8 mouse cellular contexts compared by ENCODE assay signal in the genomic region with DNA sequence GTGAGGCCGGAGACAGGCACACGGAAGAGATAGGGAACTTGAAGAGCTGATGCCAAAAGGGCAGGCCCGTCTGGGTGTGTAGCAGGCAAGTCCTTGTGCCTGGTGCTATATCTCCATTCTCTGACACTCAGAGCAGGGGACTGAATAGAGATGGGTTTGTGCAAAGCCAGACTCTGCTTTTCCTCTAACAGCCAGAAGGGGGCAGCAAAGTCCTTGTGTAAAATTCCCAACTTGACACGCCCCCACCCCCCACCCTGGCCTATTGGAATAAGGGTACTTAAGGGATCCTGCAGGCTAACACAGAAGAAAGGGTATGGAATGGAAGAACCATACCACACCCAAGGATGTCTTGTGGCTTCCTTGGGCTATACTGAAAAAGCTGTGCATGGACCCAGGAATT. TPM values are rescaled to one million over a fixed set of nuclear protein-coding genes. Genes with fewer than 3 reads are reported as not detected.
DNase-seq lines count a peak whose midpoint lies in the region; ATAC-seq lines count a peak whose summit lies in the region.

No protein-coding gene starts in this region.

- peaks cover 69% of the 10 kb centered on the region for H3K27me3 ChIP-seq in heart, embryonic 12.5 days (replicated peaks)
- H3K27me3 ChIP-seq in kidney, embryonic 16.5 days (ENCODE audit: insufficient read depth, low read length) = peaks cover 4% of the 10 kb centered on the region; the same call in 1 of the 2 replicates
- H3K27me3 ChIP-seq in lung, embryonic 16.5 days (ENCODE audit: control insufficient read depth, insufficient read depth, low read depth, low read length) = no peaks in the 10 kb centered on the region

- WGBS in heart, embryonic 12.5 days = 13% methylated on average over 4 of the region's 4 CpGs
- 14% methylated on average over 4 of the region's 4 CpGs for WGBS in kidney, embryonic 16.5 days
- 5% methylated on average over 4 of the region's 4 CpGs for WGBS in lung, embryonic 16.5 days

- no peaks in the 10 kb centered on the region for H3K36me3 ChIP-seq in heart, embryonic 12.5 days
- no peaks in the 10 kb centered on the region for H3K36me3 ChIP-seq in kidney, embryonic 16.5 days (ENCODE audit: insufficient read depth, low read length)
- no peaks in the 10 kb centered on the region for H3K36me3 ChIP-seq in lung, embryonic 16.5 days (ENCODE audit: control insufficient read depth, insufficient read depth, low read length)

- H3K9ac ChIP-seq in heart, embryonic 12.5 days = no peak overlapping the region
- H3K9ac ChIP-seq in kidney, embryonic 16.5 days (replicated peaks; ENCODE audit: low read length) = no peak overlapping the region
- H3K9ac ChIP-seq in lung, embryonic 16.5 days (ENCODE audit: low read length) = no peak overlapping the region

- no peak overlapping the region for H3K4me2 ChIP-seq in heart, embryonic 12.5 days
- no peak overlapping the region for H3K4me2 ChIP-seq in kidney, embryonic 16.5 days (replicated peaks; ENCODE audit: low read depth, low read length)
- no peak overlapping the region for H3K4me2 ChIP-seq in lung, embryonic 16.5 days (ENCODE audit: low read depth, low read length)

- H3K27ac ChIP-seq in heart, embryonic 12.5 days (ENCODE audit: poor library complexity, severe bottlenecking) = no peak overlapping the region
- peak overlapping the region; percentile 81 for H3K27ac ChIP-seq in kidney, embryonic 16.5 days (ENCODE audit: low read length)
- peak overlapping the region; percentile 86 for H3K27ac ChIP-seq in lung, embryonic 16.5 days (ENCODE audit: low read length)

- no peaks in the 10 kb centered on the region for H3K9me3 ChIP-seq in heart, embryonic 12.5 days (replicated peaks)
- no peaks in the 10 kb centered on the region for H3K9me3 ChIP-seq in kidney, embryonic 16.5 days (ENCODE audit: low read length)
- H3K9me3 ChIP-seq in lung, embryonic 16.5 days (ENCODE audit: control insufficient read depth, low read length) = no peaks in the 10 kb centered on the region

- peak; percentile 47 for DNase-seq in A20 (ENCODE audit: low read depth, low spot score)
- DNase-seq in MN1 (ENCODE audit: low spot score) = peak; percentile 89
- DNase-seq in cerebellum, postnatal 25 days = peak; percentile 74 to 81
- DNase-seq in retina, postnatal 1 day = peak; percentile 88
- DNase-seq in spleen, adult 12 weeks (ENCODE audit: low spot score) = no peak

- H3K4me3 ChIP-seq in heart, embryonic 12.5 days = no peak overlapping the region
- H3K4me3 ChIP-seq in kidney, embryonic 16.5 days (ENCODE audit: low read length) = no peak overlapping the region
- no peak overlapping the region for H3K4me3 ChIP-seq in lung, embryonic 16.5 days (ENCODE audit: low read length)

- peak; percentile 20; the same call in 1 of the 2 replicates for ATAC-seq in heart, embryonic 12.5 days (ENCODE audit: insufficient number of reproducible peaks, low FRiP score)
- ATAC-seq in kidney, embryonic 16.5 days (ENCODE audit: low FRiP score, low TSS enrichment) = peak; percentile 21; the same call in 1 of the 2 replicates
- ATAC-seq in lung, embryonic 16.5 days (ENCODE audit: low read depth) = peak; percentile 36

- H3K4me1 ChIP-seq in heart, embryonic 12.5 days (replicated peaks) = peaks cover 46% of the 10 kb centered on the region
- H3K4me1 ChIP-seq in kidney, embryonic 16.5 days (ENCODE audit: insufficient read depth, low read length) = peaks cover 48% of the 10 kb centered on the region
- peaks cover 43% of the 10 kb centered on the region for H3K4me1 ChIP-seq in lung, embryonic 16.5 days (replicated peaks; ENCODE audit: control insufficient read depth, insufficient read depth, low read length)

RNA-seq across cellular contexts. Expression of a gene that starts 22.5 kb away (rescaled TPM):
- 11.3 and 12.2 TPM in 2 replicates for polyA plus RNA-seq in heart, embryonic 12.5 days (2016; fragmentation: Nextera tagmentation; extraction: Ambion mirVana)
- polyA plus RNA-seq in kidney, embryonic 16.5 days (2015; fragmentation: Nextera tagmentation; extraction: Ambion mirVana) = 16.8 and 18.2 TPM in 2 replicates
- polyA plus RNA-seq in lung, embryonic 16.5 days (2015; fragmentation: Nextera tagmentation; extraction: Ambion mirVana) = 13.4 and 13.7 TPM in 2 replicates

RNA-seq across cellular contexts. Expression of a gene that starts 30.9 kb away (rescaled TPM):
- 0.09 and 0.15 TPM in 2 replicates for polyA plus RNA-seq in heart, embryonic 12.5 days (2016; fragmentation: Nextera tagmentation; extraction: Ambion mirVana)
- polyA plus RNA-seq in kidney, embryonic 16.5 days (2015; fragmentation: Nextera tagmentation; extraction: Ambion mirVana) = 0.32 and 0.50 TPM in 2 replicates
- polyA plus RNA-seq in lung, embryonic 16.5 days (2015; fragmentation: Nextera tagmentation; extraction: Ambion mirVana) = 0.93 and 0.94 TPM in 2 replicates

RNA-seq across cellular contexts. Expression of a gene that starts 39.5 kb away (rescaled TPM):
- polyA plus RNA-seq in heart, embryonic 12.5 days (2016; fragmentation: Nextera tagmentation; extraction: Ambion mirVana) = 11.4 and 12.0 TPM in 2 replicates
- 9.3 and 10.9 TPM in 2 replicates for polyA plus RNA-seq in kidney, embryonic 16.5 days (2015; fragmentation: Nextera tagmentation; extraction: Ambion mirVana)
- 7.5 and 9.5 TPM in 2 replicates for polyA plus RNA-seq in lung, embryonic 16.5 days (2015; fragmentation: Nextera tagmentation; extraction: Ambion mirVana)
